Mouse (Mus musculus): Measurements from ENCODE around the gene Uhrf2. TPM values are rescaled to one million over a fixed set of nuclear protein-coding genes. Genes with fewer than 3 reads are reported as not detected.
A peak's percentile ranks its signal among the peaks of the same experiment; 100 is the strongest.
"Not testable (repeated sequence)": the region's sequence is repeated elsewhere in the genome, so short reads cannot be mapped to it uniquely, and the experiment has no call there.

Gene Uhrf2
- polyA plus RNA-seq, 1 experiment from 2014 or later, result 45.0 TPM

DNA sequence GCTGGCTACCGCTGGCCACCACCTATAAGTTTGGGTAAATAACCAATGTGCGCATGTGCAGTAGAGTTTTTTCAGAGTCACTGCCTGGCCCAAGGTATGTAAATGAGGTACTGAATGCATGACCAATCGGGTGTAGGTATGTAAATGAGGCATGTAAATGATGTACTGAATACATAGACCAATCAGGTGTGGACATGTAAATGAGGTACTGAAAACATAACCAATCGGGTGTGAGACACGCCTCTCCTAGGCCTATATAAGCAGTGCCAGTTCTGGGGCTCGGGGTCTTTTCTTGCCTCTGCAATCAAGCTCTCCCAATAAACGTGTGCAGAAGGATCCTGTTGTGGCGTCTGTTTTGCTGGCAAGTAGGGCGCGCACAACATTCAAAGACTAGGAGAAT, 6.9 kb upstream of the Uhrf2 start:
- ATAC-seq (ENCODE audit: extremely low read depth, insufficient number of reproducible peaks, low FRiP score, low TSS enrichment); H3K36me3 ChIP-seq; H3K27me3 ChIP-seq (replicated peaks); H3K9me3 ChIP-seq; H3K9ac ChIP-seq; H3K4me2 ChIP-seq; H3K4me1 ChIP-seq; H3K4me3 ChIP-seq; H3K27ac ChIP-seq (replicated peaks): not testable (repeated sequence)
- 90% methylated on average over 10 of the region's 10 CpGs for WGBS

- Histone ChIP-seq H3K4me3 (peak overlapping the region; percentile 100; the same call in 1 of the 2 replicates), H3K9me3 (no peaks in the 10 kb centered on the region), H3K4me2 (peak overlapping the region; percentile 83), H3K27me3 (replicated peaks) (no peaks in the 10 kb centered on the region), H3K4me1 (peaks cover 30% of the 10 kb centered on the region), H3K9ac (no peak overlapping the region), H3K36me3 (peaks cover 3% of the 10 kb centered on the region; the same call in 1 of the 2 replicates), H3K27ac (replicated peaks) (peak overlapping the region; percentile 95; the same call in 1 of the 2 replicates)
- 49% methylated on average over 11 of the region's 11 CpGs for WGBS
- no peak for ATAC-seq (ENCODE audit: extremely low read depth, insufficient number of reproducible peaks, low FRiP score, low TSS enrichment)
Observed at GRCm38 (mm10) chr19:30029002-30029710, 1.2 kb upstream of the Uhrf2 start.

GRCm38 (mm10) chr19:30030636-30031467, 539 bp downstream of the Uhrf2 start:
- under 1% methylated on average over 91 of the region's 92 CpGs for WGBS
- ATAC-seq (ENCODE audit: extremely low read depth, insufficient number of reproducible peaks, low FRiP score, low TSS enrichment), result peak; percentile 34; the same call in 1 of the 2 replicates
- H3K4me2 ChIP-seq, result peak overlapping the region; percentile 83

DNA sequence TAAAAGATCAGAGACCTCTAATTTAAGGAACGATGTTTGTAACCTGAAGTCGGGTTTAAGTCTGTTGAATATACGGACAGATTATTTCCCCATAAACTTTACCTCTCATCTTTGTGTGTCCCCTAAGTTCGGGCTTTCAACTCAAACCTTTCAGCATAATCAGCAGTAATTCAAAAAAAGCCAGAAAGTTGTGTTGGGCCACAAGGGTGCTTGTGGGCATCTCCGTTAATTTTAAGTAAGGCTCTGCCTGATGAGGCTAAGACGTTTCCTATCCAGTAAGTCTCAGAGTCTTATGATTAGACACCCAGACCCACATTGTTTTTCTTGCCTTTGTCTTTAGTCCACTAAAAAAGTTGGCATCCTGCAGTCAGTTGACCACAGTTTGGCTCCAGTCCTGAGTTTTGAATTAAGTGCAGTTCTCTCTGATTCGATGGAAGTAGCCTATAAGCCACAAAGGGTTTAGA, 1.2 kb downstream of the Uhrf2 start:
- no peak for ATAC-seq (ENCODE audit: extremely low read depth, insufficient number of reproducible peaks, low FRiP score, low TSS enrichment)
- peak overlapping the region; percentile 100 for H3K9ac ChIP-seq
- peaks cover 46% of the 10 kb centered on the region for H3K4me1 ChIP-seq
- WGBS, result 4% methylated on average over 7 of the region's 7 CpGs
- no peaks in the 10 kb centered on the region for H3K27me3 ChIP-seq (replicated peaks)
- peak overlapping the region; percentile 100 for H3K4me3 ChIP-seq
- peak overlapping the region; percentile 83 for H3K4me2 ChIP-seq
- H3K9me3 ChIP-seq, result no peaks in the 10 kb centered on the region
- H3K27ac ChIP-seq (replicated peaks), result peak overlapping the region; percentile 95
- H3K36me3 ChIP-seq, result peaks cover 3% of the 10 kb centered on the region; the same call in 1 of the 2 replicates

More at GRCm38 (mm10) chr19:30030636-30031467, 539 bp downstream of the Uhrf2 start:
- no peaks in the 10 kb centered on the region for H3K9me3 ChIP-seq
- H3K4me1 ChIP-seq, result peaks cover 42% of the 10 kb centered on the region
- H3K27me3 ChIP-seq (replicated peaks), result no peaks in the 10 kb centered on the region
- H3K4me3 ChIP-seq, result peak overlapping the region; percentile 100
- peak overlapping the region; percentile 95 for H3K27ac ChIP-seq (replicated peaks)
- peak overlapping the region; percentile 100 for H3K9ac ChIP-seq
- peaks cover 3% of the 10 kb centered on the region; the same call in 1 of the 2 replicates for H3K36me3 ChIP-seq

DNA sequence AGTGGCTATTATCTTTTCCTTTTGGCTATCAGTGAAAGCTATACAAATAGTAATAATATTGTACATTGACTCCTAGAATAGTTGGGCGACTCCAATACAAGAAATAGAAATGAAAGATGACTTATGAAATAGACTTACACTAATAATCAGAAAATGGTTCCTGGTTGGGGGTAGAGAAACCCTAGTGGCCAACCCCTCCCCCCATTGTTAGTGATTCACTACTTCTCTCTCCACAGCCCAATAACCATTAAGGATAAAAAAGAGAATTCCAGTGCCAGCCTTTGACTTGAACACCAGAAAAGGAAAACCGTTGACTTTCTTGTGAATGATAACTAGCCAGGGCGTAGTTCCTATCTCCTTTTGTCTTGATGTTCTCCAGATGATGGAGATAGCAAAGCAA, 1.9 kb downstream of the Uhrf2 start:
- H3K9me3 ChIP-seq, result no peaks in the 10 kb centered on the region
- H3K27ac ChIP-seq (replicated peaks), result no peak overlapping the region
- no peaks in the 10 kb centered on the region for H3K27me3 ChIP-seq (replicated peaks)
- peak overlapping the region; percentile 83 for H3K4me2 ChIP-seq
- peaks cover 3% of the 10 kb centered on the region; the same call in 1 of the 2 replicates for H3K36me3 ChIP-seq
- no peak for ATAC-seq (ENCODE audit: extremely low read depth, insufficient number of reproducible peaks, low FRiP score, low TSS enrichment)
- H3K4me1 ChIP-seq, result peaks cover 50% of the 10 kb centered on the region
- 63% methylated on average over 3 of the region's 3 CpGs for WGBS
- peak overlapping the region; percentile 100 for H3K4me3 ChIP-seq
- peak overlapping the region; percentile 100 for H3K9ac ChIP-seq

DNA sequence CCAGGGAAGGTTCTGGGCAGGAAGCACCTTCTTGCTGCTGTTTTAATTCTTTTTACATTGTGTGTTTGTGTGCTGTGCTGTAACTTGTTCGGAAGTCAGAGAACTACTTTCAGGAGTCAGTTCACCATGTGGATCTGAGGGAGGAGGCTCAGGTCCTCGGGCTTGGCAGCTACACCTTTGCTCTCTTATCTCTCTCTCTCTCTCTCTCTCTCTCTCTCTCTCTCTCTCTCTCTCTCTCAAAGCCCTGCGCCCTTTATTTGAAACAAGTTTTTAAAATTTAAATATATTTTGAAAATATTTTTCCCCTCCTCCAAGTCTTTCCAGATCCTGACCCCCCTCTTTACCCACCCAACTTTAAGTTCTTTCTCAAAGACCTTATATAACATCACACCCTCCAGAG, 5.0 kb downstream of the Uhrf2 start:
- Histone ChIP-seq H3K27ac (replicated peaks) (no peak overlapping the region), H3K4me1 (peaks cover 47% of the 10 kb centered on the region), H3K27me3 (replicated peaks) (no peaks in the 10 kb centered on the region), H3K4me2 (no peak overlapping the region), H3K9ac (no peak overlapping the region), H3K4me3 (no peak overlapping the region), H3K36me3 (peaks cover 12% of the 10 kb centered on the region), H3K9me3 (no peaks in the 10 kb centered on the region)
- ATAC-seq (ENCODE audit: extremely low read depth, insufficient number of reproducible peaks, low FRiP score, low TSS enrichment), result no peak
- WGBS, result 44% methylated on average over 3 of the region's 3 CpGs

DNA sequence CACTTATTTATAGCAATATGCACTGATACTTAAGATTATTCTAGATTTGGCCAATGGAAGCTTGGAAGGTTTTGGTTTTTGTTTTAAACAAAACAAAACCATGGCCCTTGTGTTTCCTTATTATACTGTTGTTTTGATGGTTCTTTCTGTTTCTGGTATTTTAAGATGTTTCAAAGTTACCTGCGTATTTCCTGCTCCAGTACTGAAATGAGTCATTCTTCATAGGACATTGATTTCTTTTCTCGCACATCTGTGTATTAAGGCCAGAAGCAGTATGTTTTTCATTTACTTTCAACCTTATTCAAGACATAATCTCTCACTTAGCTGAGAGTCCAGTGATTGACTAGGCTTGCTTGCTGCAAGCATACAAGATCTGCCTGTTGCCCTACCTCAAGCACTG, 13.4 kb downstream of the Uhrf2 start:
- ATAC-seq (ENCODE audit: extremely low read depth, insufficient number of reproducible peaks, low FRiP score, low TSS enrichment), result no peak
- H3K36me3 ChIP-seq, result peaks cover 63% of the 10 kb centered on the region
- WGBS, result 94% methylated on average over 2 of the region's 2 CpGs

GRCm38 (mm10) chr19:30044630-30045029, 14.3 kb downstream of the Uhrf2 start:
- Histone ChIP-seq H3K27me3 (replicated peaks) (no peaks in the 10 kb centered on the region), H3K9me3 (peaks cover 6% of the 10 kb centered on the region), H3K4me2 (no peak overlapping the region), H3K9ac (no peak overlapping the region), H3K4me3 (no peak overlapping the region), H3K36me3 (peaks cover 61% of the 10 kb centered on the region), H3K4me1 (peaks cover 7% of the 10 kb centered on the region; the same call in 1 of the 2 replicates), H3K27ac (replicated peaks) (no peak overlapping the region)
- ATAC-seq (ENCODE audit: extremely low read depth, insufficient number of reproducible peaks, low FRiP score, low TSS enrichment), result no peak
- 100% methylated on average over 1 of the region's 1 CpGs for WGBS

More for the DNA sequence above, 13.4 kb downstream of the Uhrf2 start:
- no peak overlapping the region for H3K9ac ChIP-seq
- H3K27ac ChIP-seq (replicated peaks), result no peak overlapping the region
- peaks cover 6% of the 10 kb centered on the region for H3K9me3 ChIP-seq
- no peaks in the 10 kb centered on the region for H3K27me3 ChIP-seq (replicated peaks)
- 0 out of 2 replicates have a peak, but pooled peaks cover 1% of the 10 kb centered on the region for H3K4me1 ChIP-seq
- no peak overlapping the region for H3K4me3 ChIP-seq
- H3K4me2 ChIP-seq, result no peak overlapping the region

- Histone ChIP-seq H3K4me2 (no peak overlapping the region), H3K9me3 (peaks cover 6% of the 10 kb centered on the region), H3K9ac (no peak overlapping the region), H3K27ac (replicated peaks) (no peak overlapping the region), H3K27me3 (replicated peaks) (no peaks in the 10 kb centered on the region), H3K4me3 (no peak overlapping the region), H3K4me1 (peaks cover 15% of the 10 kb centered on the region), H3K36me3 (peaks cover 62% of the 10 kb centered on the region)
- no peak for ATAC-seq (ENCODE audit: extremely low read depth, insufficient number of reproducible peaks, low FRiP score, low TSS enrichment)
- WGBS, result 72% methylated on average over 1 of the region's 1 CpGs
Observed at GRCm38 (mm10) chr19:30045857-30046256, 15.5 kb downstream of the Uhrf2 start.

GRCm38 (mm10) chr19:30050584-30050983, 20.3 kb downstream of the Uhrf2 start:
- H3K27ac ChIP-seq (replicated peaks), result 0 out of 2 replicates have a peak overlapping the region, but pooled peaks have one; percentile 3
- no peak for ATAC-seq (ENCODE audit: extremely low read depth, insufficient number of reproducible peaks, low FRiP score, low TSS enrichment)

GRCm38 (mm10) chr19:30051479-30051878, 21.2 kb downstream of the Uhrf2 start:
- H3K27ac ChIP-seq (replicated peaks), result no peak overlapping the region
- no peak overlapping the region for H3K4me2 ChIP-seq
- WGBS, result 58% methylated on average over 3 of the region's 3 CpGs

More at GRCm38 (mm10) chr19:30050584-30050983, 20.3 kb downstream of the Uhrf2 start:
- WGBS, result 67% methylated on average over 2 of the region's 2 CpGs
- no peak overlapping the region for H3K9ac ChIP-seq
- no peaks in the 10 kb centered on the region for H3K27me3 ChIP-seq (replicated peaks)
- H3K9me3 ChIP-seq, result peaks cover 6% of the 10 kb centered on the region
- no peak overlapping the region for H3K4me2 ChIP-seq
- H3K4me3 ChIP-seq, result no peak overlapping the region
- H3K4me1 ChIP-seq, result peaks cover 17% of the 10 kb centered on the region
- peaks cover 33% of the 10 kb centered on the region for H3K36me3 ChIP-seq

More at GRCm38 (mm10) chr19:30051479-30051878, 21.2 kb downstream of the Uhrf2 start:
- H3K4me3 ChIP-seq, result no peak overlapping the region
- ATAC-seq (ENCODE audit: extremely low read depth, insufficient number of reproducible peaks, low FRiP score, low TSS enrichment), result no peak
- no peaks in the 10 kb centered on the region for H3K27me3 ChIP-seq (replicated peaks)
- peaks cover 5% of the 10 kb centered on the region for H3K9me3 ChIP-seq
- H3K4me1 ChIP-seq, result peaks cover 17% of the 10 kb centered on the region
- peaks cover 30% of the 10 kb centered on the region for H3K36me3 ChIP-seq
- H3K9ac ChIP-seq, result no peak overlapping the region
